Mouse (Mus musculus): ENCODE measurements at regions not wholly inside any gene's neighbourhood (a gene's known extent, or its start where the extent isn't known, plus 50 kb on each side); places are given as distances from the start of the nearest gene placed in this dataset.
A peak's percentile ranks its signal among the peaks of the same experiment; 100 is the strongest.

- H3K4me3 ChIP-seq, result no peak overlapping the region
- no peak overlapping the region for H3K9ac ChIP-seq
- peaks cover 19% of the 10 kb centered on the region for H3K4me1 ChIP-seq
- 45% methylated on average over 12 of the region's 12 CpGs for whole genome bisulfite sequencing
- H3K36me3 ChIP-seq, result no peaks in the 10 kb centered on the region
- H3K4me2 ChIP-seq (replicated peaks), result no peak overlapping the region
- H3K27me3 ChIP-seq, result 0 out of 2 replicates have a peak, but pooled peaks cover 3% of the 10 kb centered on the region
- peak; percentile 78 for ATAC-seq (ENCODE audit: low FRiP score, low read depth)
- no peak overlapping the region for H3K27ac ChIP-seq
- no peaks in the 10 kb centered on the region for H3K9me3 ChIP-seq
Observed at GRCm38 (mm10) chr1:158193968-158194565, 162.1 kb downstream of the Brinp2 start.
